Mouse (Mus musculus) heart, adult 2 months (tissue): Measurements from ENCODE around the gene Pdx1. TPM values are rescaled to one million over a fixed set of nuclear protein-coding genes. Genes with fewer than 3 reads are reported as not detected.

ENCODE experiments used
- DNase-seq, 2 experiments: peaks; one replicate each; pipeline ENCODE4 v3.0.0; 2021
- H3K27ac ChIP-seq: fragments of 200-600 bp; 2 replicates; pipeline ENCODE4 v1.8.1; 2022
- H3K27me3 ChIP-seq: fragments of 200-500 bp; 2 replicates; pipeline ENCODE4 v1.6.1; 2012; ENCODE audit warnings: mild to moderate bottlenecking, low read length, inconsistent platforms, mixed read lengths; ENCODE audit not compliant: control insufficient read depth, insufficient read depth
- H3K36me3 ChIP-seq: fragments of 200-500 bp; 2 replicates; pipeline ENCODE4 v1.6.1; 2012; ENCODE audit warnings: low read length, inconsistent platforms; ENCODE audit not compliant: control insufficient read depth, insufficient read depth
- H3K4me1 ChIP-seq: fragments of 200-500 bp; 2 replicates; pipeline ENCODE4 v1.6.1; 2011; ENCODE audit warnings: low read length; ENCODE audit not compliant: control insufficient read depth, insufficient read depth
- H3K4me3 ChIP-seq: fragments of 200-600 bp; 2 replicates; pipeline ENCODE4 v1.8.1; 2022
- H3K79me2 ChIP-seq: fragments of 200-500 bp; replicated peaks from 2 replicates; pipeline ENCODE4 v1.6.1; 2012; ENCODE audit warnings: mild to moderate bottlenecking, inconsistent platforms, low read length, moderate library complexity, mixed read lengths; ENCODE audit not compliant: control insufficient read depth, insufficient read depth
- H3K9ac ChIP-seq: fragments of 200-500 bp; 2 replicates; pipeline ENCODE4 v1.6.1; 2012; ENCODE audit warnings: low read depth, mild to moderate bottlenecking, control low read depth, inconsistent platforms, low read length, mixed read lengths
- CTCF ChIP-seq: fragments of 200-600 bp; IDR thresholded peaks from 2 replicates; pipeline ENCODE4 v1.8.1; 2022; ENCODE audit warnings: antibody characterized with exemption, mild to moderate bottlenecking, moderate library complexity
- EP300 ChIP-seq: fragments of 200-500 bp; IDR thresholded peaks from 2 replicates; pipeline ENCODE4 v1.6.1; 2011; ENCODE audit warnings: low read depth, low read length, control low read depth; ENCODE audit not compliant: insufficient read depth
- POLR2A ChIP-seq: fragments of 200-500 bp; IDR thresholded peaks from 2 replicates; pipeline ENCODE4 v1.6.1; 2011; ENCODE audit warnings: mild to moderate bottlenecking, low read depth, low read length, control low read depth; ENCODE audit not compliant: insufficient read depth
- WGBS: fragments of 180-500 bp; shearing (Covaris S2); methylation state at CpG from one replicate; pipeline ENCODE4 v1.1.7; 2018; 5-methylcytosine and 5-hydroxymethylcytosine counted together
- intact Hi-C: fragments of 180-260 bp; cut with DNase I; formaldehyde crosslinking; loops from one replicate; pipeline ENCODE4 v1.15.1; 2025
- polyA plus RNA-seq: library from polyadenylated mRNA; depleted of rRNA; stranded (reverse); fragments of >200 nt; gene quantifications from 2 replicates; pipeline ENCODE4 v1.2.3, GENCODE M21; 2012
- total RNA-seq, 2 experiments: library from RNA; stranded (reverse); gene quantifications; 2 replicates each; pipeline ENCODE4 v1.2.3; 2021

Gene Pdx1
- total and polyA plus RNA-seq, 3 experiments = not detected

DNA sequence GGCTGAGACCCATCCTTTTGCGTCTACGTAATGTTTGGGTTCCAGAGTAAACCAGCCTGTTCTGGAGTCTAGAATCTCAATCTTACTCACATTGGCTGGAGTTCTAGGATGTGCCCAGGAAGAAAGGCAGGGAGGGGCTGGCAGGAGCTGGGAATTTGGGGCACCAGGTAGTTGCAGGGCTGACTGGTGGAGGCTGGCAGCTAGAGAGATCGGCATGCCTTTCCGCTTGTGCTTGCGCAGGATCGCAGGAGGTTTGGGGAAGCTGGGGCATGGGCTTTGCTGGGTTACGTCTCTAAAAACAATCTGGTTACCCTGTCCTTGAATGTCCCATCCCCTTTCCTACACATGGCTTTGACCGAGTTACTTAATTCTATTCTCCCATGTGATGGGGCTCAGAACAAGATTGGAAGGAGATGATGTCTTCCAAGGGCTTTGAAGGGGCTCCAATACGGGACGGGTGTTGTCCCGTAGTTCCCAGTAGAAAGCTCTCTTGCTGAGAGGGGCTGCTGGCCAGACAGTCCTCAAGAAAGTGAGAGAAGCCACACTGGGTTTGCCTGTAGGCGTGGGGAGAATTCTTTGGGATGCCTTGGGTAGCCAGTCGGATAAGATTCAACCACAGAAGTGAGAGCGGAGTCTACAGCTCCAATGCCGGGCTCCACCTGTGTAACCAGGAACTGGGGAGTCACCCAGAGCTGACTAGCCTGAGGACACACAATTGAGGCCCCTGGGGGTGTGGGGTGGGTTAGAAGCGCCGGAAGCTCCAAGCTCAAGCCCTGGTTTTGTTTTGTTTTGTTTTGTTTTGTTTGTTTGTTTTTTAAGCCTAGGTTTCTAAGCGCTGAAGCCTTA lies 7.2 kb downstream of the Pdx1 start:
- TF ChIP-seq EP300 (no peak), POLR2A (no peak), CTCF (no peak)
- WGBS = 3% methylated on average over 18 of the region's 18 CpGs
- Histone ChIP-seq H3K27me3 (peaks cover 19% of the 10 kb centered on the region), H3K4me3 (no peak overlapping the region), H3K79me2 (no peaks in the 10 kb centered on the region), H3K36me3 (no peaks in the 10 kb centered on the region), H3K27ac (no peak overlapping the region), H3K9ac (no peak overlapping the region), H3K4me1 (no peaks in the 10 kb centered on the region)
- intact Hi-C loops = no loop called here
- DNase-seq = no peak

DNA sequence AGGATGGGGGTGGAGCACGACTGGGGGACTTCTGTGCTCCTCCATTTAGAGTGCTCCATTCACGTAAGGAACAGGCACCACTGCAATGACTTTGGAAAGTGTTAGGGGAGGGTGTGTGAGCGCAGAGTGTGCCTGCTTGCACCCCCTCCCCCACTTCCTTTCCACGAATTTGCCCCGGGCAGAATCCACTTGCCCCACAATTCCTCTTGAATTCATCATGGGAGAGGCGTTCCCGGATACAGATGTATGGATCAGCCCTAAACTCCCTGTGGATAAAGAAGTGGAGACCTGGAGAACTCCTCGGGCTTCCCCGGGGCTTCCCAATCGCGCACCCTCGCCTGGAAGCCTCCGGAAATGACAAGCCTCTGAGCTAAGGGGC lies 7.8 kb downstream of the Pdx1 start:
- Histone ChIP-seq H3K79me2 (no peaks in the 10 kb centered on the region), H3K27ac (no peak overlapping the region), H3K4me1 (no peaks in the 10 kb centered on the region), H3K36me3 (no peaks in the 10 kb centered on the region), H3K27me3 (peaks cover 15% of the 10 kb centered on the region), H3K9ac (no peak overlapping the region), H3K4me3 (no peak overlapping the region)
- 1% methylated on average over 13 of the region's 13 CpGs for WGBS
- TF ChIP-seq EP300 (no peak), POLR2A (no peak), CTCF (no peak)
- no peak for DNase-seq
- intact Hi-C loops = no loop called here

DNA sequence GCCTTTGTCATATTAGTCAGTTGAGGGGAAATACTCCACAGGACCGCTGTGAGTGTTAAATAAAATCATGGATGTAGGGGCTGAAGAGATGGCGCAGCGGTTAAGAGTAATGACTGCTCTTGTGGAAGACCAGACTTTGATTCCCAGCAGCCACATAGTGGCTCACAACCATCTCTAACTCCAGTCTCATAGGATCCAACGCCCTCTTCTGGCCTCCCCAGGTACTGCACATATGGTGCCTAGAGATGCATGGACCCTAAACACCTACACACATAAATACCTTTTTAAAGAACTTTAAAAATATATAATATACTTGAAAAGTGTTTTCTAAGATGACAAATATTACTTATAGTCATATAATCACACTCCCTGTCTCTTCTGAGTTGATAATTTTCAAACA lies 14.6 kb downstream of the Pdx1 start:
- Histone ChIP-seq H3K4me3 (no peak overlapping the region), H3K4me1 (no peaks in the 10 kb centered on the region), H3K27me3 (peaks cover 4% of the 10 kb centered on the region), H3K27ac (no peak overlapping the region), H3K9ac (no peak overlapping the region), H3K79me2 (no peaks in the 10 kb centered on the region), H3K36me3 (no peaks in the 10 kb centered on the region)
- 69% methylated on average over 4 of the region's 4 CpGs for WGBS
- TF ChIP-seq EP300 (no peak), CTCF (0 out of 2 replicates have a peak, but pooled peaks have one; percentile 10), POLR2A (no peak)
- intact Hi-C loops = no loop called here
- DNase-seq = no peak

- WGBS = 19% methylated on average over 16 of the region's 16 CpGs
- Histone ChIP-seq H3K36me3 (no peaks in the 10 kb centered on the region), H3K27ac (no peak overlapping the region), H3K79me2 (no peaks in the 10 kb centered on the region), H3K27me3 (peaks cover 1% of the 10 kb centered on the region; the same call in 1 of the 2 replicates), H3K9ac (no peak overlapping the region), H3K4me1 (no peaks in the 10 kb centered on the region), H3K4me3 (no peak overlapping the region)
- no peak for DNase-seq
- no peak for TF ChIP-seq POLR2A
- intact Hi-C loops = no loop called here
Measured at GRCm38 (mm10) chr5:147291764-147292505, 22.2 kb downstream of the Pdx1 start.

- Histone ChIP-seq H3K27me3 (peaks cover 1% of the 10 kb centered on the region; the same call in 1 of the 2 replicates), H3K4me3 (no peak overlapping the region), H3K36me3 (no peaks in the 10 kb centered on the region), H3K9ac (no peak overlapping the region), H3K4me1 (no peaks in the 10 kb centered on the region), H3K27ac (no peak overlapping the region), H3K79me2 (no peaks in the 10 kb centered on the region)
- intact Hi-C loops = no loop called here
- no peak for DNase-seq
- TF ChIP-seq EP300 = no peak
- 19% methylated on average over 13 of the region's 13 CpGs for WGBS
Measured at GRCm38 (mm10) chr5:147292506-147293120, 22.9 kb downstream of the Pdx1 start.
